Mouse (Mus musculus): ENCODE results near the gene Gdf5. TPM values are rescaled to one million over a fixed set of nuclear protein-coding genes. Genes with fewer than 3 reads are reported as not detected.

Gene Gdf5
- polyA plus RNA-seq, 1 experiment from 2014 or later, result 0.07 TPM

- WGBS, result under 1% methylated on average over 58 of the region's 59 CpGs
Observed at GRCm38 (mm10) chr2:155956134-155957059, 11.2 kb upstream of the Gdf5 start, which contains the start of gene Cep250. Gene Cep250 (plus strand): TSS chr2:155956458.

DNA sequence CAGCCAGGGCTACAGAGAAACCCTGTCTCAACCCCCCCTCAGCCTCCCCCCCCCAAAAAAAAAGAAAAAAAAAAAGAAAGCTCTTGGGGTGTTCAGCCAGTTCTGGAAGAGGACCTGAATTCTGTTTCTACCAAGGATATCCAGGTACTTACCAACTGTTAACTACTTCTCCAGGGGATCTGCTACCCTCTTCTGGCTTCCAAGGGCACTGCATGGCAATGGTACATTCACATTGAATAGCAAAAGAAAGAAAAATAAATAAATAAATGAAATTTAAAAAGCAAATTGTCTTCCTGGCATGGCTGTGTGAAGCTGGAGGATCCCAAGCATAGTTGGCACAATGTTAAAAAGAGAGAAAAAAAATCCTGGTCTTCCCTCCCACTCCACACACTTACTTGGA lies 6.8 kb upstream of the Gdf5 start:
- Histone ChIP-seq H3K36me3 (no peaks in the 10 kb centered on the region), H3K27ac (replicated peaks) (no peak overlapping the region), H3K9me3 (replicated peaks) (no peaks in the 10 kb centered on the region), H3K4me3 (no peak overlapping the region), H3K27me3 (ENCODE audit: low read depth, poor library complexity, severe bottlenecking) (no peaks in the 10 kb centered on the region), H3K4me1 (peaks cover 3% of the 10 kb centered on the region)
- DNase-seq (ENCODE audit: low spot score), result no peak

More at GRCm38 (mm10) chr2:155956134-155957059, 11.2 kb upstream of the Gdf5 start, which contains the start of gene Cep250:
- DNase-seq (ENCODE audit: low spot score), result peak; percentile 93
- Histone ChIP-seq H3K9me3 (replicated peaks) (no peaks in the 10 kb centered on the region), H3K4me1 (peaks cover 10% of the 10 kb centered on the region), H3K36me3 (peaks cover 17% of the 10 kb centered on the region), H3K27ac (replicated peaks) (peak within 1 kb of the TSS; percentile 98), H3K4me3 (peak within 1 kb of the TSS; percentile 87), H3K27me3 (ENCODE audit: low read depth, poor library complexity, severe bottlenecking) (no peaks in the 10 kb centered on the region)

- H3K27me3 ChIP-seq (ENCODE audit: low read depth, poor library complexity, severe bottlenecking), result peaks cover 6% of the 10 kb centered on the region
- H3K4me1 ChIP-seq, result peaks cover 28% of the 10 kb centered on the region
- WGBS, result 40% methylated on average over 6 of the region's 6 CpGs
- H3K4me3 ChIP-seq, result no peak overlapping the region
- H3K36me3 ChIP-seq, result no peaks in the 10 kb centered on the region
- DNase-seq (ENCODE audit: low spot score), result no peak
- no peak overlapping the region for H3K27ac ChIP-seq (replicated peaks)
- no peaks in the 10 kb centered on the region for H3K9me3 ChIP-seq (replicated peaks)
Observed at GRCm38 (mm10) chr2:155949362-155949761, 4.2 kb upstream of the Gdf5 start.

GRCm38 (mm10) chr2:155947390-155948002 lies 2.3 kb upstream of the Gdf5 start:
- Histone ChIP-seq H3K36me3 (no peaks in the 10 kb centered on the region), H3K27ac (replicated peaks) (no peak overlapping the region), H3K9me3 (replicated peaks) (no peaks in the 10 kb centered on the region), H3K27me3 (ENCODE audit: low read depth, poor library complexity, severe bottlenecking) (peaks cover 11% of the 10 kb centered on the region), H3K4me3 (no peak overlapping the region), H3K4me1 (peaks cover 44% of the 10 kb centered on the region)
- WGBS, result 80% methylated on average over 5 of the region's 5 CpGs
- no peak for DNase-seq (ENCODE audit: low spot score)

GRCm38 (mm10) chr2:155946499-155946898 lies 1.3 kb upstream of the Gdf5 start:
- H3K36me3 ChIP-seq, result no peaks in the 10 kb centered on the region
- no peak for DNase-seq (ENCODE audit: low spot score)
- peaks cover 11% of the 10 kb centered on the region for H3K27me3 ChIP-seq (ENCODE audit: low read depth, poor library complexity, severe bottlenecking)
- H3K4me1 ChIP-seq, result peaks cover 44% of the 10 kb centered on the region
- peak overlapping the region; percentile 33 for H3K27ac ChIP-seq (replicated peaks)
- H3K9me3 ChIP-seq (replicated peaks), result no peaks in the 10 kb centered on the region
- WGBS, result 5% methylated on average over 4 of the region's 4 CpGs
- no peak overlapping the region for H3K4me3 ChIP-seq

GRCm38 (mm10) chr2:155946069-155946468 lies 902 bp upstream of the Gdf5 start:
- Histone ChIP-seq H3K36me3 (no peaks in the 10 kb centered on the region), H3K4me1 (peaks cover 44% of the 10 kb centered on the region), H3K27me3 (ENCODE audit: low read depth, poor library complexity, severe bottlenecking) (peaks cover 11% of the 10 kb centered on the region), H3K27ac (replicated peaks) (peak overlapping the region; percentile 33), H3K9me3 (replicated peaks) (no peaks in the 10 kb centered on the region), H3K4me3 (no peak overlapping the region)
- 2% methylated on average over 7 of the region's 7 CpGs for WGBS
- peak; percentile 70 for DNase-seq (ENCODE audit: low spot score)

DNA sequence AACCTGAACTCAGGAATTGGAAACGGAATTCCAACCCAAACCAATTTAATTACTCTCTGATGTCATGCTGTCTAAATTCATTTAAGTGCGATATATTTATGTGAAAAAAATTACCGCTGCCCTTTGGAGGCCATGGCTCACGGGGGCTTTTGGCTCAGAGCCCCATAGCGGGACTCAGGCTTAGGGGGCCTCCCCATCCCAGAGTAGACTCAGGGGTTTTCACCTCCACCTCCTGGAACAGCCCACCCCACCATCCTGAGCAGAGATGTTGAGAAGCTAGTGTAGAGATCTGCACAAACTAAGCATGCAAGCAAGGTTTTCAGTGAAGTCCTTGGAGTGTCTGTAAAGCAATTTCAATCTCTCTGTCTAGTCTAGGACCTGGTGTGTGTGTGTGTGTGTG lies 413 bp upstream of the Gdf5 start:
- H3K4me1 ChIP-seq, result peaks cover 44% of the 10 kb centered on the region
- H3K9me3 ChIP-seq (replicated peaks), result no peaks in the 10 kb centered on the region
- H3K27me3 ChIP-seq (ENCODE audit: low read depth, poor library complexity, severe bottlenecking), result peaks cover 11% of the 10 kb centered on the region
- H3K27ac ChIP-seq (replicated peaks), result no peak overlapping the region
- H3K4me3 ChIP-seq, result no peak overlapping the region
- no peak for DNase-seq (ENCODE audit: low spot score)
- 85% methylated on average over 5 of the region's 5 CpGs for WGBS
- H3K36me3 ChIP-seq, result no peaks in the 10 kb centered on the region

DNA sequence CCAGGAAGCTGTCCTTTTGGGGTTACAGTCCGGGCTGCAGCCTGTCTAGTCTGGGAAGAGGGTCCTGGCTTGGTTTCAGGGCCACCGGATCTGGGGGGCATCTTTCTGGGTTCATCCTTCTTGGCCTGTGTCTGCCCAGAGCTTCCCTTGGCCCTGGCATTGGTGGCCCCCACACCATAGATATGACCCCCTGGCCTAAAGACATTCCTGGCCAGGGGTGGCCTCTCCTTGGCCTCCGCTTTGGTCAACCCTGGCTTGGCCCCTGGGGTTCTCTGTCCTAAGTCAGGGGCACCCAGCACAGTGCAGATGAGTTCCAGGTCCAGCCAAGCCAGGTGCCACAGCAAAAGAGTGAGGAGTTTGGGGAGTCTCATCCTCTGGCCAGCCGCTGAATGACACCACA lies 482 bp downstream of the Gdf5 start:
- H3K4me1 ChIP-seq, result peaks cover 44% of the 10 kb centered on the region
- H3K36me3 ChIP-seq, result no peaks in the 10 kb centered on the region
- peaks cover 11% of the 10 kb centered on the region for H3K27me3 ChIP-seq (ENCODE audit: low read depth, poor library complexity, severe bottlenecking)
- H3K9me3 ChIP-seq (replicated peaks), result no peaks in the 10 kb centered on the region
- H3K4me3 ChIP-seq, result no peak overlapping the region
- DNase-seq (ENCODE audit: low spot score), result no peak
- H3K27ac ChIP-seq (replicated peaks), result peak overlapping the region; percentile 52
- 77% methylated on average over 4 of the region's 4 CpGs for WGBS

GRCm38 (mm10) chr2:155943463-155943862 lies 1.7 kb downstream of the Gdf5 start:
- peak; percentile 35 for DNase-seq (ENCODE audit: low spot score)
- H3K27me3 ChIP-seq (ENCODE audit: low read depth, poor library complexity, severe bottlenecking), result peaks cover 11% of the 10 kb centered on the region
- H3K36me3 ChIP-seq, result no peaks in the 10 kb centered on the region
- no peaks in the 10 kb centered on the region for H3K9me3 ChIP-seq (replicated peaks)
- WGBS, result 2% methylated on average over 8 of the region's 8 CpGs
- H3K4me1 ChIP-seq, result peaks cover 44% of the 10 kb centered on the region
- peak overlapping the region; percentile 69 for H3K27ac ChIP-seq (replicated peaks)
- peak overlapping the region; percentile 34 for H3K4me3 ChIP-seq

DNA sequence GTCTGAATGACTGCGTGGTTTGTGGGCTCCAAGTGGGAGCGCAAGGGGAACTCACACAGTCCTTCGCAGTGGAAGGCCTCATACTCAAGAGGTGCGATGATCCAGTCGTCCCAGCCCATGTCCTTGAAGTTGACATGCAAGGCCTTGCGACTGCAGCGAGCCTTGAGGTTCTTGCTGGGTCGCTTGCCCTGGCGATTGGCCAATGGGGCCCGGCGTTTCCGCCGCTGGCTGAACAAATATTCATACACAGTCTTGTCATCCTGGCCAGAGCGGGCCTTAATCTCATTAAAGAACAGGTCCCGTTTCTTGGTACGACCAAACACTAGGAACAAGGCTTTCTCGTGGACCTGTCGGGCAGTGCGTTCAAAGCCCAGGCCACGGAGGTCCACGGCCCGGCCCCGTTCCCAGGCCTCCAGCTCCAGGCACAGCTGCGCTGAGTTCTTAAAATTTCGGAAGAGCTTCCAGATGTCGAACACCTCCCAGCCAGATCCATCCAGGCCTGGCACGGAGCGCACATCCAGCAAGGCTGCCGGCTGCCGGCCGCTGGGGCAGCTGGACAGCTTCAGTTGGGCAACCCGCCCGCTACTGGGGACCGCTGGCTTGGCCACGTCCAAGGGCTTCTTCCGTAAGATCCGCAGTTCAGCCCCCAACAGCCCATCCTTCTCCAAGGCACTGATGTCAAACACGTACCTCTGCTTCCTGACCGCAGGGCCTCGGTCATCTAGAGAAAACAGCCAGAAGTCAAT lies 3.3 kb downstream of the Gdf5 start:
- DNase-seq (ENCODE audit: low spot score), result no peak
- Histone ChIP-seq H3K4me3 (no peak overlapping the region), H3K36me3 (no peaks in the 10 kb centered on the region), H3K9me3 (replicated peaks) (no peaks in the 10 kb centered on the region), H3K4me1 (peaks cover 41% of the 10 kb centered on the region), H3K27ac (replicated peaks) (no peak overlapping the region), H3K27me3 (ENCODE audit: low read depth, poor library complexity, severe bottlenecking) (peaks cover 11% of the 10 kb centered on the region)
- WGBS, result 95% methylated on average over 40 of the region's 40 CpGs

GRCm38 (mm10) chr2:155940681-155941080 lies 4.5 kb downstream of the Gdf5 start, which contains the start of gene Gm15557:
Gene Gm15557 (plus strand): TSS chr2:155940728.
- Histone ChIP-seq H3K27me3 (ENCODE audit: low read depth, poor library complexity, severe bottlenecking) (peaks cover 11% of the 10 kb centered on the region), H3K36me3 (no peaks in the 10 kb centered on the region), H3K4me3 (no peak within 1 kb of the TSS), H3K27ac (replicated peaks) (no peak within 1 kb of the TSS), H3K9me3 (replicated peaks) (no peaks in the 10 kb centered on the region), H3K4me1 (peaks cover 29% of the 10 kb centered on the region)
- WGBS, result 86% methylated on average over 3 of the region's 3 CpGs
- no peak for DNase-seq (ENCODE audit: low spot score)

DNA sequence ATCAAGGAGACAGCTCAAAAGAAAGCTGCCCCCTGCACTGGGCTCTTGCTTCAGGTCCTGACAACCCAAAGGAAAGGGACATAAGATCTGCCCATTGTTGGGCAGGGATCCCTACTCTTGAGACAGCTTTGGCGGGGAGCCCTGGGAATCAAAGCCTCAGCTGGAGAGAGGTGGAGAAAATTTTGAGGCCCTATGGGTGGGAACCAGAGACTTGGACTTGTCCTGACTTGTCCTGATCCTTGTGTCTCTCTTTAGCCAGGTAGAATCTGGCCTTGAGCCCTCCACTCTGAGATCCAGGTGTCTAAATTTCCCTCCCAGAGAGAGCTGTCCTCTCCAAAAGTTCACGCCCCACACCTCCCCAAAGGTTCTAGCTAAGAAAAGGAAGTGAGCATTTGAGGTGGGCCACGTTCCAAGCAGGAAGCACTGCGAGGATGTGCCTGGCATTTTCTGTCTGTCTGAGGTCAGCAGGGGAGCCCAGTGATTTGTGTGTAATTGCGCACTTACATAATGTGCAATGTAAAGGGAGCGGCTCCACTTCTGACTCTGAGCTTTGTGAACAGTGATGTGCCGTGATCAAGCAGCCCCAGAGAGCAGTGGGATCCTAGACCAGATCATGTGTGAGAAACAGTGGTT lies 5.2 kb downstream of the Gdf5 start:
- H3K4me3 ChIP-seq, result no peak overlapping the region
- no peak for DNase-seq (ENCODE audit: low spot score)
- no peak overlapping the region for H3K27ac ChIP-seq (replicated peaks)
- H3K36me3 ChIP-seq, result no peaks in the 10 kb centered on the region
- H3K4me1 ChIP-seq, result peaks cover 22% of the 10 kb centered on the region
- H3K9me3 ChIP-seq (replicated peaks), result no peaks in the 10 kb centered on the region
- WGBS, result 79% methylated on average over 7 of the region's 7 CpGs
- H3K27me3 ChIP-seq (ENCODE audit: low read depth, poor library complexity, severe bottlenecking), result peaks cover 11% of the 10 kb centered on the region
